Mouse (Mus musculus): ENCODE data around the gene Timp2. TPM values are rescaled to one million over a fixed set of nuclear protein-coding genes. Genes with fewer than 3 reads are reported as not detected.

Timp2 gene
- polyA plus RNA-seq, 1 experiment: 78.8 TPM

- no peak for DNase-seq
- peaks cover 23% of the 10 kb centered on the region for H3K4me1 ChIP-seq (replicated peaks; ENCODE audit: control insufficient read depth, insufficient read depth, low read length)
- H3K4me3 ChIP-seq (ENCODE audit: control insufficient read depth, insufficient read depth, low read length): no peak overlapping the region
- WGBS: 92% methylated on average over 17 of the region's 17 CpGs
- H3K27me3 ChIP-seq (ENCODE audit: control insufficient read depth, insufficient read depth, low read length): no peaks in the 10 kb centered on the region
- peaks cover 4% of the 10 kb centered on the region; the same call in 1 of the 2 replicates for H3K36me3 ChIP-seq (ENCODE audit: control insufficient read depth, insufficient read depth, low read length)
- TF ChIP-seq CTCF (IDR thresholded peaks at IDR 0.05; ENCODE audit: borderline replicate concordance, control insufficient read depth, extremely low read depth, insufficient read depth, low read length, poor library complexity): no peak
- TF ChIP-seq POLR2A (IDR thresholded peaks at IDR 0.05; ENCODE audit: control insufficient read depth, extremely low read depth, insufficient read depth, low read length, poor library complexity): no peak
- H3K27ac ChIP-seq (ENCODE audit: control insufficient read depth, insufficient read depth, low read length): no peak overlapping the region
Measured at GRCm38 (mm10) chr11:118333431-118333830, 22.1 kb downstream of the Timp2 start.

DNA sequence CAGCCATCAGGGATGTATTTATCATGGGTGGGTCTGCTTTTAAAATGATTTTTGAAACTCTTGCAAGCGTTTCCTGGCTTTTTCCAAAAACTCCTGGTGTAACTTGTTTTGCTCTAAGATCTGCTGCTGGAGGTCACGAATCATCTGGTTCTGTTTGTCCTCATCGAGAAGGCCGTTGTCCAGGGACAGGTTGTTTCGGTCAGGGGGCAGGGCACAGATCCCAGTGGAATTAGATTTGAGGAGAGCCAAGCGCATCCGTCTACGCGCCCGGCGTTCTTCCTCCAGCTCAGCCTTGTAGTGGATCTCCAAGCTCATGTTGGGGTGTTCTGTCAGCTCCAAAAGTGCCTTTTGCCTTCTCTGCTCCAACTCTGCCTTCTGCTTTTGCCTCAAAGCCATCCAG is 23.2 kb downstream of the Timp2 start:
- no peak for DNase-seq

DNA sequence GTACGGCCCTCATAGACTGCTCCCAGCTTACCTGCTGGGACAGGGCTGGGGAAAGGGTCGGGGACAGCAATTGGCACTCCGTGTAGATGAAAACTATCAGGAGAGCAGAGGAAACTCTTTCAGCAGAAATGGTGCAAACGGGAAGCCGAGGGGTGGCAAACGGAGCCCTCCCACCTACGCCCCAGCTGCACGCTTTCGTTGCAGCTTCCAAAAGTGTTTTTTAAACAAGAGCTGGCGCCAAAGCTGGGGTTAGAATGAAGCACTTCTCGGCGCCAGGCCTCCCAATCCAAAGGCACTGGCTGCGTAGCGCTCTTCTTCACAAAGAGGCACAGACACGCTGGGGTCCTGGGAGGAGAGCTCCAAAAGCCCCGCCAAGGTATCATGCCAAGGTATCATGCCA is 24.8 kb downstream of the Timp2 start:
- no peak overlapping the region for H3K4me3 ChIP-seq (ENCODE audit: control insufficient read depth, insufficient read depth, low read length)
- WGBS: 97% methylated on average over 16 of the region's 16 CpGs
- H3K27me3 ChIP-seq (ENCODE audit: control insufficient read depth, insufficient read depth, low read length): no peaks in the 10 kb centered on the region
- no peak for TF ChIP-seq POLR2A (IDR thresholded peaks at IDR 0.05; ENCODE audit: control insufficient read depth, extremely low read depth, insufficient read depth, low read length, poor library complexity)
- no peak for TF ChIP-seq CTCF (IDR thresholded peaks at IDR 0.05; ENCODE audit: borderline replicate concordance, control insufficient read depth, extremely low read depth, insufficient read depth, low read length, poor library complexity)
- peaks cover 4% of the 10 kb centered on the region; the same call in 1 of the 2 replicates for H3K36me3 ChIP-seq (ENCODE audit: control insufficient read depth, insufficient read depth, low read length)
- no peak overlapping the region for H3K27ac ChIP-seq (ENCODE audit: control insufficient read depth, insufficient read depth, low read length)
- DNase-seq: no peak
- H3K4me1 ChIP-seq (replicated peaks; ENCODE audit: control insufficient read depth, insufficient read depth, low read length): peaks cover 1% of the 10 kb centered on the region

More for the DNA sequence above, 23.2 kb downstream of the Timp2 start:
- peaks cover 4% of the 10 kb centered on the region; the same call in 1 of the 2 replicates for H3K36me3 ChIP-seq (ENCODE audit: control insufficient read depth, insufficient read depth, low read length)
- peaks cover 13% of the 10 kb centered on the region for H3K4me1 ChIP-seq (replicated peaks; ENCODE audit: control insufficient read depth, insufficient read depth, low read length)
- no peaks in the 10 kb centered on the region for H3K27me3 ChIP-seq (ENCODE audit: control insufficient read depth, insufficient read depth, low read length)
- WGBS: 97% methylated on average over 11 of the region's 11 CpGs
- H3K27ac ChIP-seq (ENCODE audit: control insufficient read depth, insufficient read depth, low read length): no peak overlapping the region
- TF ChIP-seq CTCF (IDR thresholded peaks at IDR 0.05; ENCODE audit: borderline replicate concordance, control insufficient read depth, extremely low read depth, insufficient read depth, low read length, poor library complexity) (no peak), POLR2A (IDR thresholded peaks at IDR 0.05; ENCODE audit: control insufficient read depth, extremely low read depth, insufficient read depth, low read length, poor library complexity) (no peak)
- no peak overlapping the region for H3K4me3 ChIP-seq (ENCODE audit: control insufficient read depth, insufficient read depth, low read length)

DNA sequence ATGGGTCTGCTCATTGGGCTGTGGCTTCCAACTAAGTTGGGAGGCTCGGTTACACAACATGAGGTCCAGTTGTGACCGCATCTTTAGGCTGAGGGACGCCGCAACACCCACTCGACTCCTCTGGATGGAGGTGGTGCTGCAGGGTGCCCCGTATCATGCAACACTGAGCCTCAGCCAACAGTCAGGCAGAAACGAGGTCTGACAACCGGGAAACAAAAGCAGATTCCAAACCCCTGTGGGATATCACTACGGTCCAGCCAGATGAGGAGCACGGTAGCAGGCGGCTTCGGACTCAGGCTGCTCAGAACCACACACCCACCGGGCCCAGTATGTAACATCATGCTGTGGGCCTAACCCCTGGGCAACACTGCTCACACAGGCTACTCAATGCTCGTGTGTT is 25.2 kb downstream of the Timp2 start:
- no peak for DNase-seq
- no peaks in the 10 kb centered on the region for H3K27me3 ChIP-seq (ENCODE audit: control insufficient read depth, insufficient read depth, low read length)
- WGBS: 98% methylated on average over 14 of the region's 14 CpGs
- TF ChIP-seq CTCF (IDR thresholded peaks at IDR 0.05; ENCODE audit: borderline replicate concordance, control insufficient read depth, extremely low read depth, insufficient read depth, low read length, poor library complexity): no peak
- TF ChIP-seq POLR2A (IDR thresholded peaks at IDR 0.05; ENCODE audit: control insufficient read depth, extremely low read depth, insufficient read depth, low read length, poor library complexity): no peak
- H3K4me3 ChIP-seq (ENCODE audit: control insufficient read depth, insufficient read depth, low read length): no peak overlapping the region
- H3K27ac ChIP-seq (ENCODE audit: control insufficient read depth, insufficient read depth, low read length): no peak overlapping the region
- H3K36me3 ChIP-seq (ENCODE audit: control insufficient read depth, insufficient read depth, low read length): peaks cover 4% of the 10 kb centered on the region; the same call in 1 of the 2 replicates
- H3K4me1 ChIP-seq (replicated peaks; ENCODE audit: control insufficient read depth, insufficient read depth, low read length): no peaks in the 10 kb centered on the region

- TF ChIP-seq CTCF (IDR thresholded peaks at IDR 0.05; ENCODE audit: borderline replicate concordance, control insufficient read depth, extremely low read depth, insufficient read depth, low read length, poor library complexity) (no peak), POLR2A (IDR thresholded peaks at IDR 0.05; ENCODE audit: control insufficient read depth, extremely low read depth, insufficient read depth, low read length, poor library complexity) (no peak)
- Histone ChIP-seq H3K4me3 (ENCODE audit: control insufficient read depth, insufficient read depth, low read length) (no peak overlapping the region), H3K27me3 (ENCODE audit: control insufficient read depth, insufficient read depth, low read length) (no peaks in the 10 kb centered on the region), H3K27ac (ENCODE audit: control insufficient read depth, insufficient read depth, low read length) (no peak overlapping the region), H3K36me3 (ENCODE audit: control insufficient read depth, insufficient read depth, low read length) (peaks cover 4% of the 10 kb centered on the region; the same call in 1 of the 2 replicates), H3K4me1 (replicated peaks; ENCODE audit: control insufficient read depth, insufficient read depth, low read length) (no peaks in the 10 kb centered on the region)
- 100% methylated on average over 5 of the region's 5 CpGs for WGBS
- no peak for DNase-seq
Measured at GRCm38 (mm10) chr11:118328947-118329346, 26.6 kb downstream of the Timp2 start.

- Histone ChIP-seq H3K27ac (ENCODE audit: control insufficient read depth, insufficient read depth, low read length) (no peak overlapping the region), H3K27me3 (ENCODE audit: control insufficient read depth, insufficient read depth, low read length) (no peaks in the 10 kb centered on the region), H3K4me3 (ENCODE audit: control insufficient read depth, insufficient read depth, low read length) (no peak overlapping the region), H3K36me3 (ENCODE audit: control insufficient read depth, insufficient read depth, low read length) (peaks cover 4% of the 10 kb centered on the region; the same call in 1 of the 2 replicates), H3K4me1 (replicated peaks; ENCODE audit: control insufficient read depth, insufficient read depth, low read length) (no peaks in the 10 kb centered on the region; the same call in 1 of the 2 replicates)
- WGBS: 98% methylated on average over 6 of the region's 6 CpGs
- DNase-seq: no peak
- TF ChIP-seq CTCF (IDR thresholded peaks at IDR 0.05; ENCODE audit: borderline replicate concordance, control insufficient read depth, extremely low read depth, insufficient read depth, low read length, poor library complexity): no peak
- no peak for TF ChIP-seq POLR2A (IDR thresholded peaks at IDR 0.05; ENCODE audit: control insufficient read depth, extremely low read depth, insufficient read depth, low read length, poor library complexity)
Measured at GRCm38 (mm10) chr11:118328511-118328910, 27.0 kb downstream of the Timp2 start.
